Mouse (Mus musculus): ENCODE data around the gene Rhof. TPM values are rescaled to one million over a fixed set of nuclear protein-coding genes. Genes with fewer than 3 reads are reported as not detected.
A peak's percentile ranks its signal among the peaks of the same experiment; 100 is the strongest.

Gene Rhof
- polyA plus RNA-seq, 1 experiment from 2014 or later, result 4.2 TPM

GRCm38 (mm10) chr5:123144746-123145590 is 12.5 kb upstream of the Rhof start:
- Histone ChIP-seq H3K9ac (peak overlapping the region; percentile 100), H3K27me3 (no peaks in the 10 kb centered on the region), H3K4me2 (peak overlapping the region; percentile 100), H3K9me3 (no peaks in the 10 kb centered on the region), H3K27ac (replicated peaks) (peak overlapping the region; percentile 46; the same call in 1 of the 2 replicates), H3K4me3 (peak overlapping the region; percentile 95), H3K4me1 (replicated peaks) (peaks cover 70% of the 10 kb centered on the region), H3K36me3 (peaks cover 36% of the 10 kb centered on the region)
- 36% methylated on average over 20 of the region's 20 CpGs for WGBS
- ATAC-seq (ENCODE audit: low read depth), result no peak

DNA sequence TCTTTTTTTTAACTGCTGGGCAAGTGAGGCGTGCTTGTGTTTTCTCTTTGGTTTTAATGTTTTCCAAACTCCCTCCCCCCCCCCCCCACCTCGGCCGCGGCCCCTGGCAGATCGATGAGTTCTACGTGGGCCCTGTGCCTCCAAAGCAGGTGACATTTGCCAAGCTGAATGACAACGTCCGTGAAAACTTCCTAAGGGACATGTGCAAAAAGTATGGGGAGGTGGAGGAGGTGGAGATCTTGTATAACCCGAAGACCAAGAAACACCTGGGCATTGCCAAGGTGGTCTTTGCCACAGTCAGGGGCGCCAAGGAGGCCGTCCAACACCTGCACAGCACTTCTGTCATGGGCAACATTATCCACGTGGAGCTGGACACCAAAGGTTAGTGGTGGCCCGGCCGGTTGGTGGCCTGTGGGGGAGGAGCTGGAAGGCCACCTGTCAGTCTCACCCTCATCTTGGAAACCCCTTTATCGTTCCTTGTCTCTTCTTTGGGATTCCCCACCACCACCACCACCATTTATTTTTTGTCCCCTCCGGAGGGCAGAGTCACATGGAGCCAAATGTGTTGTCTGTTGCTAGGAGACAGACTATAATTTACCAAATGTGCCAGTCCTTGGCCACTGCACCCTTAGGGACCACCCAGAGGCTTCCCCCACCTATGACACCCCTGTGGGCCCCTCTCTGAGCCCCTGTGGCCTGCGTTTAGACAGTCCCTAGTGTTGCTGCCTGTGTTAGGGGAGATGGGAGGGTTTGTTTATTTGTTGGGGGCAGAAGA is 11.7 kb upstream of the Rhof start:
- Histone ChIP-seq H3K4me3 (peak overlapping the region; percentile 95), H3K27ac (replicated peaks) (peak overlapping the region; percentile 100), H3K36me3 (peaks cover 36% of the 10 kb centered on the region), H3K9ac (peak overlapping the region; percentile 100), H3K27me3 (no peaks in the 10 kb centered on the region), H3K4me2 (peak overlapping the region; percentile 100), H3K4me1 (replicated peaks) (peaks cover 62% of the 10 kb centered on the region), H3K9me3 (no peaks in the 10 kb centered on the region)
- ATAC-seq (ENCODE audit: low read depth), result no peak
- WGBS, result 4% methylated on average over 17 of the region's 17 CpGs

DNA sequence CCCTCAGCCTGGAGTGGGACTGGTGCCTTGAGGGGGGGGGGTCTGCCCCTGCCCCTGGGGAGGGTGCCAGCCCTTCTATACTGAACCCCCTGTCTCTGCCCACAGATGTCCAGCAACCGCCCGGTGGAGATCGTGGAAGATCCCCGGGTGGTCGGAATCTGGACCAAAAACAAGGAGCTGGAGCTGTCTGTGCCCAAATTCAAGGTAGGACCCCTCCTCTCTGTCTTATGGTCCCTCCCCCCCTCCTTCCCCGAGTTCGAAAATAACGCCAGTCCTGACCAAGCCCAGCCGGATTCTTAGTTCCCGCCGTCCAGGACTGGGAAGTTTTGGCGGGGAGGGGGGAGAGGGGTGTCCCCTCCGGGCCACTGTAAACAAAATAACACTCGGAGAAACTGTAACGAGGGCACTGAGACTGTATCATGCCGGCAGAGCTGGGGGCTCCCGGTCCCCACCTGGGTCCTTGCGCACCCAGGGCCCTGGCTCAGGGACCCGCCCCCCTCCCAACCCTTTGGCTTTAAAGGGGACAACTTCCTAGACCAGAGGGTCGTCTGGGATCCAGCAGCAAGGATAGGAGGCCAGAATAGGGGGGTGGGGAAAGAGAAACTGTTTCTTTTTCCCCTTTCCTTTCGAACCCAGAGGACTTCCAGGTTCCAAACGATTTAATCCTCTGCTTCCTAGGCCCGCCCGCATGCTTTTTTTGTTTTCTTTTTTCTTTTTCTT is 10.9 kb upstream of the Rhof start:
- H3K9me3 ChIP-seq, result no peaks in the 10 kb centered on the region
- H3K4me3 ChIP-seq, result peak overlapping the region; percentile 95
- H3K4me2 ChIP-seq, result peak overlapping the region; percentile 100
- no peak for ATAC-seq (ENCODE audit: low read depth)
- H3K27ac ChIP-seq (replicated peaks), result peak overlapping the region; percentile 100
- 1% methylated on average over 21 of the region's 24 CpGs for WGBS
- H3K27me3 ChIP-seq, result no peaks in the 10 kb centered on the region
- H3K36me3 ChIP-seq, result peaks cover 30% of the 10 kb centered on the region
- peaks cover 55% of the 10 kb centered on the region for H3K4me1 ChIP-seq (replicated peaks)
- H3K9ac ChIP-seq, result peak overlapping the region; percentile 100

GRCm38 (mm10) chr5:123142161-123143157 is 10.0 kb upstream of the Rhof start, which contains the start of gene Setd1b:
Setd1b (plus strand) TSS chr5:123142193.
- peak; percentile 34; the same call in 1 of the 2 replicates for ATAC-seq (ENCODE audit: low read depth)
- Histone ChIP-seq H3K9me3 (no peaks in the 10 kb centered on the region), H3K4me2 (peak within 1 kb of the TSS; percentile 100), H3K27ac (replicated peaks) (peak within 1 kb of the TSS; percentile 100), H3K27me3 (no peaks in the 10 kb centered on the region), H3K4me1 (replicated peaks) (peaks cover 53% of the 10 kb centered on the region), H3K9ac (peak within 1 kb of the TSS; percentile 100), H3K36me3 (peaks cover 21% of the 10 kb centered on the region), H3K4me3 (peak within 1 kb of the TSS; percentile 95)
- WGBS, result under 1% methylated on average over 48 of the region's 103 CpGs

- Histone ChIP-seq H3K27ac (replicated peaks) (peak overlapping the region; percentile 100), H3K9me3 (no peaks in the 10 kb centered on the region), H3K9ac (peak overlapping the region; percentile 100), H3K27me3 (no peaks in the 10 kb centered on the region), H3K4me3 (peak overlapping the region; percentile 95), H3K4me1 (replicated peaks) (peaks cover 53% of the 10 kb centered on the region), H3K4me2 (peak overlapping the region; percentile 100), H3K36me3 (peaks cover 21% of the 10 kb centered on the region)
- under 1% methylated on average over 30 of the region's 38 CpGs for WGBS
- peak; percentile 22 for ATAC-seq (ENCODE audit: low read depth)
Measured at GRCm38 (mm10) chr5:123141555-123142160, 9.2 kb upstream of the Rhof start.

DNA sequence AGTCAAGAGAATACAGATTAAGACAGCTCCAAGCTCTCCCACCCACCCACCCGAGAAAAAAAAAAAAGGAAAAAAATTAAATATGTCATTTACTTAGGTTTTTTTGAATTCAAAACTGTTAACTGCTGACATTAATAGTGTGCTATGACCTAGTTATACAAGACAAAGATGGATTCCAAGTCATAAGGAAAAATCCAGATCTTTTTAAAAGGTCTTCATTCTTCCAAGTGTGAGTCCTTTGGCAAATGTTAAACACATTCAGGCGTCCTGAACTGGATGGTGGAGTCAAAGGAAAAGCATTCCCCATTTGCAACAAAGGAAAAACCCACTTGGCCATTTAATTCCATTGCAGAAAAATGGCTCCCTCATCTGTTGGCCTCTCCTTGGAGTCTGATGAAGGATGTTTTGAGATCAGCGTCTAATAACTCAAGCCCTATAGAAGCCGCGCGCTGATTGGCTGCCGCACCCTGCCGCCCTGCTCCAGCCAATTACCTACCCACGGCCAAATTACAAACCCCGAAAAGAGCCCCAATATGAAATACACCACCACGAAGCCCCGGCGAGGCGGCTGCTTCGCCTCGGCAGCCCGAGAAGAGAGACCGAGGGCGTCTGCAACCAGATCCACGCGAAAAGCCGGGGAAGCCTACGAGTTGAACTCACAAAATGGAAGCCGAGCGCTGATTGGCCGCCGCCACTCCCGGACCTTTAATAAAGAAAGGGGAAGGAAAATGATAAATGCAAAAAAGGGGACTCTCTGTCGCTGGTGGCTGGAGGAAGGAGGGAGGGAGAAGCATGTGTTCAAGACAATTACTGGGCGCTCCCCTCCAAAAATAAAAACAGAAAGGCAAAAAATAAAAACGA is 8.4 kb upstream of the Rhof start:
- peak overlapping the region; percentile 100 for H3K9ac ChIP-seq
- H3K27me3 ChIP-seq, result no peaks in the 10 kb centered on the region
- H3K4me3 ChIP-seq, result peak overlapping the region; percentile 95
- H3K9me3 ChIP-seq, result no peaks in the 10 kb centered on the region
- peak overlapping the region; percentile 100 for H3K4me2 ChIP-seq
- H3K27ac ChIP-seq (replicated peaks), result peak overlapping the region; percentile 100
- ATAC-seq (ENCODE audit: low read depth), result peak; percentile 59
- under 1% methylated on average over 31 of the region's 31 CpGs for WGBS
- H3K36me3 ChIP-seq, result peaks cover 15% of the 10 kb centered on the region
- peaks cover 53% of the 10 kb centered on the region for H3K4me1 ChIP-seq (replicated peaks)

DNA sequence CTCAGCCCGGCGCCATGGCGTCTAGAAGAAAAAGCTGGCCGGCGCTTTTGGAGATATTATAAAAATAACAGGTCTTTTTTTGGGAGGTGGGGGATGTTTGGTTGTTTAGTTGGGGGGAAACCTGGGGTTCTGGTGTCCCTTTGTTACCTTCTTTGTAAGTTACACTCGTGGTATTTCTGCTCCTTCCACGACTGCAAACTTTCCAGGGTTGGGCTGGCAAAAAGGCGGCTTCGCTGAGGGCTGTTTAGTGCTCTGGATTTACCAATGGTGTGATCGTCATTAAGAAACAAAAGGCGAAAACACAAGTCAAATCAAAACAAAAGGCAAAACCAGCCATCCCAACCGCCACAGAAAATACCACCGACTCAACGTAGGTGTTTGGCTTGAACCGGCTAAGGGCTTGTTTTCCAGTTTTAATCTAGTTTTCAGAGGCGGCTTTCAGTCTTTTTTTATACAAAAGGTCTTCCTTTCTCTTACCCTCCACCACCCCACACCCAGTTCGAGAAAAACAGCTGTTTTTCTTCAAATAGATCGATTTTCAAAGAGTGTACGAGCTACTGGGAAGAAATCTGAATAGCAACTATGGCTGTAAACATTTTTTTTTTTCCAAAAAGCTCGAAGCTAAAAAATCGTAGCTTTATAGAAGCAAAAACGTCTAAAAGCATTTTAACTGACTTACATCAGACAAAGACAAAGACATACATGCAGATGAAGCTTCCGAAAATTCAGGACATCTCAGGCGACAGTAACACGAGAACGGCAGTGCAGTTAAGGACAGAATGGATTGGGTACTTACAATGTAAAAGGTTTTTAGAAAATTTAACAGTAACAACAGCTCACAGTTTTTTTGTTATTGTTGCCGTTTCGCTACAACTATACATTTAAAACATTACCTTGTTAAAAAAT is 7.5 kb upstream of the Rhof start:
- Histone ChIP-seq H3K4me1 (replicated peaks) (peaks cover 53% of the 10 kb centered on the region), H3K27ac (replicated peaks) (peak overlapping the region; percentile 100), H3K9me3 (no peaks in the 10 kb centered on the region), H3K4me2 (peak overlapping the region; percentile 100), H3K27me3 (no peaks in the 10 kb centered on the region), H3K36me3 (peaks cover 17% of the 10 kb centered on the region), H3K9ac (peak overlapping the region; percentile 100), H3K4me3 (peak overlapping the region; percentile 95)
- under 1% methylated on average over 28 of the region's 28 CpGs for WGBS
- ATAC-seq (ENCODE audit: low read depth), result no peak

GRCm38 (mm10) chr5:123138953-123139721 is 6.6 kb upstream of the Rhof start:
- Histone ChIP-seq H3K4me2 (peak overlapping the region; percentile 100), H3K9me3 (no peaks in the 10 kb centered on the region), H3K36me3 (peaks cover 26% of the 10 kb centered on the region), H3K4me1 (replicated peaks) (peaks cover 53% of the 10 kb centered on the region), H3K9ac (peak overlapping the region; percentile 100), H3K27me3 (no peaks in the 10 kb centered on the region), H3K27ac (replicated peaks) (peak overlapping the region; percentile 100), H3K4me3 (peak overlapping the region; percentile 95)
- WGBS, result under 1% methylated on average over 39 of the region's 39 CpGs
- ATAC-seq (ENCODE audit: low read depth), result peak; percentile 3; the same call in 1 of the 2 replicates

All from neural tube, embryonic 13.5 days (tissue).